Mouse (Mus musculus): ENCODE measurements around the gene Clec3b. TPM values are rescaled to one million over a fixed set of nuclear protein-coding genes. Genes with fewer than 3 reads are reported as not detected.

Gene Clec3b
- polyA plus RNA-seq, 1 experiment from 2014 or later: not detected

- H3K9me3 ChIP-seq: no peaks in the 10 kb centered on the region
- peaks cover 99% of the 10 kb centered on the region for H3K36me3 ChIP-seq (replicated peaks)
- no peak for DNase-seq (ENCODE audit: low spot score)
- H3K27me3 ChIP-seq (replicated peaks; ENCODE audit: low read depth, poor library complexity, severe bottlenecking): no peaks in the 10 kb centered on the region
- no peak overlapping the region for H3K4me3 ChIP-seq
- H3K27ac ChIP-seq (replicated peaks): no peak overlapping the region
- no peaks in the 10 kb centered on the region for H3K4me1 ChIP-seq
- WGBS: 94% methylated on average over 6 of the region's 6 CpGs
Observed at GRCm38 (mm10) chr9:123127663-123128062, 23.1 kb upstream of the Clec3b start.

- 93% methylated on average over 3 of the region's 3 CpGs for WGBS
- Histone ChIP-seq H3K9me3 (no peaks in the 10 kb centered on the region), H3K4me1 (no peaks in the 10 kb centered on the region), H3K36me3 (replicated peaks) (peaks cover 100% of the 10 kb centered on the region), H3K27me3 (replicated peaks; ENCODE audit: low read depth, poor library complexity, severe bottlenecking) (no peaks in the 10 kb centered on the region), H3K27ac (replicated peaks) (no peak overlapping the region), H3K4me3 (no peak overlapping the region)
- DNase-seq (ENCODE audit: low spot score): no peak
Observed at GRCm38 (mm10) chr9:123132994-123133393, 17.8 kb upstream of the Clec3b start.

DNA sequence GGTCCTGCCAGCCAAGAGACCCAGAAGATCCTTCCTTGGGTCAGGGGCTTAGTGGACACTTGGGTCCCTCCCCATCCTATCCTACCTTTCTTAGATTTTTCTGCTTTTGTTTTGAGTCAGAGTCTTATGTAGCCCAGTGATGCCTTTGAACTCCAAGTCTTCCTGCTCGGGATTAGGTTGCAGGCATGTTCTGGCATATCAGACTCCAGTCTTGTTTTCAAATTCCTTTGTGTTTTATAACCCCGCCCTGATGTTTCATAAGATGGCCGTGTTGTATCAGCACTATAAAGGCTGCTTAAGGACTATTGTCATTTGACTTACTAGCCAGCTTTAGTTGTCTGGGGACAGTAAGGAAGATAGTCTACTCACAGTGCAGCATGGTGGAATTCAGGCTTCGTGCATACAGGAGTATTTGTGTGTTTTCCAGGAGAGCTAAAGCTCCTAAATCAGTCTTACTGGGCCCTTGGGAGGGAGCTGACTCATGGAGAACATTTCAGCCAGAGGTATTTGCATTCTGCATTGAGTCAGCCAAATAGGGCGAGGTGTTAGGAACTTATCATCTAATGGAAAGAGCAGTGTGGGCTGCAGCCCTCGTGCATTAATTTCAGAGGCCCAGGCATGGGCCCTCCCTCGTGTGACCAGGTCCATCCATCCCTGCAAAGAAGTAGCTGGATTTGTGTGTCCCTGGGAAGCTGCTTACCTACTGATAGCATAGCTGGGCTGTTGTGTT lies 13.6 kb upstream of the Clec3b start:
- peaks cover 100% of the 10 kb centered on the region for H3K36me3 ChIP-seq (replicated peaks)
- peaks cover 6% of the 10 kb centered on the region; the same call in 1 of the 2 replicates for H3K9me3 ChIP-seq
- no peaks in the 10 kb centered on the region for H3K27me3 ChIP-seq (replicated peaks; ENCODE audit: low read depth, poor library complexity, severe bottlenecking)
- 0 out of 2 replicates have a peak, but pooled peaks cover 3% of the 10 kb centered on the region for H3K4me1 ChIP-seq
- H3K27ac ChIP-seq (replicated peaks): no peak overlapping the region
- WGBS: 89% methylated on average over 7 of the region's 7 CpGs
- DNase-seq (ENCODE audit: low spot score): no peak
- no peak overlapping the region for H3K4me3 ChIP-seq

DNA sequence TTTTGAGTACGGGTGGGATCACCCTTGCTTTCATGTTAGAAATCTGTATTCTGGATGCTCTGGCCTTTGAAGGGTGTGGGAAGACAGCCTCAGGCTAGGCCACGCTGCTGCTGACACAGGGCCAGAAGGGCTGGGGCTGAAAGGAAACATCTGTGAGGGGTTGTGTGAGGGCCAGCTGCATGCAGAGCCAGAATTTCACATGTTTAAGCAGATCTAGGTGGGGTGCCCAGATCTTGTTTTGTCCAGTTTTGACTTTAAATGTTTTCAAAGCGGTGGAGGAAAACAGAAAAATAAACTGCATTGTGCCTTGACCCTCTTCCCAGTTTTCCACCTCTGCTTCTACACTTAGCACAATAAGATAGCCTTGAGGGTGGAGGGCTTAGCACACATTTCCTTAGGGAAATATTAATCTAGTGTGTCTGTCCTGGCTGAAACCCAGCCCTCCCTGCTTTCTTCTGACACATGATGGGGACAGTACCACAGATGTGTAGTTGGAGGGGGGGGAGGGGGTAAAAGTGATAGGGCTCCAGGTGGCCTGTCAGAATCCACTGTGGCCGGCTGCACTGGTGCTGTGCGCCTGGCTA lies 11.8 kb upstream of the Clec3b start:
- peak; percentile 21 for DNase-seq (ENCODE audit: low spot score)
- Histone ChIP-seq H3K27me3 (replicated peaks; ENCODE audit: low read depth, poor library complexity, severe bottlenecking) (no peaks in the 10 kb centered on the region), H3K4me3 (no peak overlapping the region), H3K27ac (replicated peaks) (no peak overlapping the region), H3K36me3 (replicated peaks) (peaks cover 100% of the 10 kb centered on the region), H3K9me3 (peaks cover 14% of the 10 kb centered on the region; the same call in 1 of the 2 replicates), H3K4me1 (0 out of 2 replicates have a peak, but pooled peaks cover 3% of the 10 kb centered on the region)
- 77% methylated on average over 5 of the region's 5 CpGs for WGBS

- WGBS: 89% methylated on average over 4 of the region's 4 CpGs
- Histone ChIP-seq H3K36me3 (replicated peaks) (peaks cover 96% of the 10 kb centered on the region), H3K27ac (replicated peaks) (no peak overlapping the region), H3K4me1 (0 out of 2 replicates have a peak, but pooled peaks cover 3% of the 10 kb centered on the region), H3K4me3 (no peak overlapping the region), H3K9me3 (peaks cover 21% of the 10 kb centered on the region; the same call in 1 of the 2 replicates), H3K27me3 (replicated peaks; ENCODE audit: low read depth, poor library complexity, severe bottlenecking) (no peaks in the 10 kb centered on the region)
- no peak for DNase-seq (ENCODE audit: low spot score)
Observed at GRCm38 (mm10) chr9:123139887-123140614, 10.7 kb upstream of the Clec3b start.

DNA sequence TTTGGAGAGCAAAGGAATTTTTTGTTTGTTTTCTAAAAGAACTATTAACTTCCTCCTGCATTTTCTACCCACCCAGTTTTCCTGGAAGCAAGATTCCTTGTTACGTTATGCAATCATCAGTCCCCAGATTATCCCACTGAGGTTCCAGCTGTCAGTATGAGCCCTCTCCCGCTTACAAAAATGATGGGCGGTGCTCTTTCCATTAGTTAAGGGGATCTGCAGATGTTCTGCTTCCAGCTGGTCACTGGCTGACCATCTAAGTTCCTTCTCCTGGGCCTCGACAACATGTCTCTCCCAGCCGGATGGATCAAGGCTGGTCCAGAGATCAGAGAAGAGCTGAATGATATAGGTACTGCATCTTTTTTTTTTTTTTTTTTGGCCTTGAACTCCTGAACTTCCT lies 2.3 kb upstream of the Clec3b start:
- no peak overlapping the region for H3K27ac ChIP-seq (replicated peaks)
- DNase-seq (ENCODE audit: low spot score): no peak
- H3K27me3 ChIP-seq (replicated peaks; ENCODE audit: low read depth, poor library complexity, severe bottlenecking): no peaks in the 10 kb centered on the region
- H3K9me3 ChIP-seq: peaks cover 20% of the 10 kb centered on the region; the same call in 1 of the 2 replicates
- H3K36me3 ChIP-seq (replicated peaks): peaks cover 21% of the 10 kb centered on the region
- 88% methylated on average over 5 of the region's 5 CpGs for WGBS
- no peaks in the 10 kb centered on the region for H3K4me1 ChIP-seq
- no peak overlapping the region for H3K4me3 ChIP-seq

DNA sequence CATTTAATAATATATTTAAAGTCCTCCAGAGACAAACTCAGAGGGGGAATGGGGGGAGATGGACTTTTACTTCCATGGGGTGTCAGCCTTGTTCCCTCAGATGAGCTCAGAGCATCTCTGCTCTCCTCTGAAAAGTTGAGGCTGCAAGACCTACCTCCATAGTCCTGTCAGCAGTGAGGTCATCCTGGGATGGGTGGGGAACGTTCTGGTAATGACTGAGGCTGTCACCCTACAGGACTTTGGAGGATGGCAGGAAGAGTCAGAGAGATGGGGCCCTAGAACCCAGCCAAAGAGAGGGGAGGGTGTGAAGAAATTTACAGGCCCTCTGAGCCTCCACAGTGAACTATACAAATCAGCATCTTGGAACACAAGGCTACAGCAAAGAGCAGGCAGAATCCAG lies 815 bp downstream of the Clec3b start:
- Histone ChIP-seq H3K4me1 (peaks cover under 1% of the 10 kb centered on the region; the same call in 1 of the 2 replicates), H3K9me3 (no peaks in the 10 kb centered on the region), H3K27me3 (replicated peaks; ENCODE audit: low read depth, poor library complexity, severe bottlenecking) (peaks cover 5% of the 10 kb centered on the region), H3K4me3 (no peak overlapping the region), H3K36me3 (replicated peaks) (no peaks in the 10 kb centered on the region), H3K27ac (replicated peaks) (no peak overlapping the region)
- WGBS: 52% methylated on average over 1 of the region's 1 CpGs
- no peak for DNase-seq (ENCODE audit: low spot score)

DNA sequence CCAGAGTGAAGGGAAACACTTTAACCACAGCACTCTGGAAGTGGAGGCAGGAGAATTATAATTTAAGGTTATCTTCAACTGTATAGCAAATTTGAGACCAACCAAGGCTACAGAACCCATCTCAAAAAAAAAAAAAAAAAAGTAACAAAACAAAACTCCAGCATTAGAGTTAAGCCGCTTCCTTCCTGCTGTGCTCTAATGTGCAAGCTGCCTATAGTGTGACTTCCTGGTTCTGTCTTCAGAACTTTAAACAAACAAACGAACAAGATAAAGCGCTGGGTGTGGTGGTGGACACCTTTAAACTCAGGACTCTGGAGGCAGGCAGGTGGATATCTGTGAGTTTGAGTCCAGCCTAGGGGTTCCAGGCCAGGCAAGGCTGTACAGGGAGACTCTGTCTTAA lies 1.3 kb downstream of the Clec3b start:
- Histone ChIP-seq H3K27ac (replicated peaks) (no peak overlapping the region), H3K36me3 (replicated peaks) (no peaks in the 10 kb centered on the region), H3K9me3 (no peaks in the 10 kb centered on the region), H3K27me3 (replicated peaks; ENCODE audit: low read depth, poor library complexity, severe bottlenecking) (peaks cover 10% of the 10 kb centered on the region), H3K4me3 (no peak overlapping the region), H3K4me1 (peaks cover 5% of the 10 kb centered on the region; the same call in 1 of the 2 replicates)
- 73% methylated on average over 3 of the region's 3 CpGs for WGBS
- no peak for DNase-seq (ENCODE audit: low spot score)

DNA sequence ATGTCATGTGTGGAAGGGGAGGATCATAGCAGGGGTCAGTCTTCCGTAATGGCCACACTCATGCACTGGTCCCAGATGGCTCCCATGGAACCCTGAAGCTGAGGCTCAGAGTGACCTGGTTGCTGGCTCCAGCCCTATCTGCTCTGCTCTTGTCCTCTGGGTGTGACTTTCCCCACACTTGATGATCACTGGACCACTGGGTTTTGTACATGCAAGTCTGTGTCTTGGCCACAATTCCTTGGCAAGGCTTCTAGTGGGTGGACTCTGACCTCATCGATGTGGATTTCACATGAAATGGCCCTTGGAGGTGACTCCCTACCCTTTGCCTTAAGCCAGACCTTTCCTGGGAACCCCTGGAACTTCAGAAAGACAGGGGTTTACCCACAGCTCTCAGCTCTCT lies 2.4 kb downstream of the Clec3b start:
- Histone ChIP-seq H3K4me1 (peaks cover 6% of the 10 kb centered on the region; the same call in 1 of the 2 replicates), H3K27me3 (replicated peaks; ENCODE audit: low read depth, poor library complexity, severe bottlenecking) (peaks cover 12% of the 10 kb centered on the region), H3K9me3 (no peaks in the 10 kb centered on the region), H3K36me3 (replicated peaks) (no peaks in the 10 kb centered on the region), H3K27ac (replicated peaks) (no peak overlapping the region), H3K4me3 (no peak overlapping the region)
- WGBS: 92% methylated on average over 2 of the region's 2 CpGs
- DNase-seq (ENCODE audit: low spot score): no peak

DNA sequence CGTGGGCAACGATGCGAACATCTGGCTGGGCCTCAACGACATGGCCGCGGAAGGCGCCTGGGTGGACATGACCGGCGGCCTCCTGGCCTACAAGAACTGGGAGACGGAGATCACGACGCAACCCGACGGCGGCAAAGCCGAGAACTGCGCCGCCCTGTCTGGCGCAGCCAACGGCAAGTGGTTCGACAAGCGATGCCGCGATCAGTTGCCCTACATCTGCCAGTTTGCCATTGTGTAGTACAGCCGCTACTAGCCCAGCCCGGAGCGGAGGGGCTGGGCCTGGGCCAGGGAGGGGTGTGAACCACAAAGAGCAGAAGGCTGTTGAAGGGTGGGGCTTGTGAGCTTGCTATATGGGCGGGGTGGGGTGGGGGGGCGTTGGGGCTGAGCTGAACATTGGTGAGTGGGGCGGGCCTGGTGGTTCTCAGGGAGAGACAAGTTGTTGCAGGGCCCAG lies 6.2 kb downstream of the Clec3b start:
- peaks cover 12% of the 10 kb centered on the region for H3K27me3 ChIP-seq (replicated peaks; ENCODE audit: low read depth, poor library complexity, severe bottlenecking)
- H3K27ac ChIP-seq (replicated peaks): 0 out of 2 replicates have a peak overlapping the region, but pooled peaks have one; percentile 30
- WGBS: 28% methylated on average over 30 of the region's 30 CpGs
- no peaks in the 10 kb centered on the region for H3K36me3 ChIP-seq (replicated peaks)
- no peaks in the 10 kb centered on the region for H3K9me3 ChIP-seq
- peaks cover 12% of the 10 kb centered on the region for H3K4me1 ChIP-seq
- H3K4me3 ChIP-seq: peak overlapping the region; percentile 38
- DNase-seq (ENCODE audit: low spot score): peak; percentile 27

GRCm38 (mm10) chr9:123157699-123158098 lies 7.0 kb downstream of the Clec3b start:
- DNase-seq (ENCODE audit: low spot score): no peak

DNA sequence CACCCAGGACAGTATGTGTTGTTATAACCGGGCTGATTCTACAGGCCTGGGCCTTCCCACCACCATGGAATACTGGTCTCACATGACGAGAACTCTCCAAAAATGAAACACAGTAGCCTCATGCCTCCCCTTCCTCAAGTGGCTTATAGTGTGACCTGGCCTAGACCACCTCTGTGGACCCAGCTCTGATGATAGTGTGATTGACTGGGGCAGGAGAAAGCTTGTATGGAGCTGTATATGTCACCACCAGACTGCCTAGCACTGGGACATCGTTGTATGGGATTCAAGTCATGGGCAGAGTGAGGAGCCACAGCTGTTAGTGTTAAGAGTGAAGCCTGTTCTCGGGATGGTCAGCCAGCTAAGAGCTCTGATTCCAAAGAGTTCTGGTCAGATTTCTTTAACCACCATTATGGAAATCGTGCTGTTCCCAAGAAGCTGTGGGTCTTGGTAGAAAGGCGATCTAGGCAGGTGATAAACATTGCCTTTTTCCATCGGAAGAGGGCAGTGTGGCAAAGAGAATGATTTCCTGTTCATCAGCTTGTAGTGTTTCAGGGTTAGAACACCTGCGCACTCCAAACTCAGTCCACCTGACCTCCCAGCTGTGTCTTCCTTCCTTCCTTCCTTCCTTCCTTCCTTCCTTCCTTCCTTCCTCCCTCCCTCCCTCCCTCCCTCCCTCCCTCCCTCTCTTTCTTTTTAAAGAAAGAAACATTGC lies 7.5 kb downstream of the Clec3b start:
- Histone ChIP-seq H3K27ac (replicated peaks) (no peak overlapping the region), H3K36me3 (replicated peaks) (no peaks in the 10 kb centered on the region), H3K27me3 (replicated peaks; ENCODE audit: low read depth, poor library complexity, severe bottlenecking) (peaks cover 12% of the 10 kb centered on the region), H3K9me3 (no peaks in the 10 kb centered on the region), H3K4me3 (no peak overlapping the region), H3K4me1 (peaks cover 12% of the 10 kb centered on the region)
- 59% methylated on average over 8 of the region's 8 CpGs for WGBS
- peak; percentile 21 for DNase-seq (ENCODE audit: low spot score)

More at GRCm38 (mm10) chr9:123157699-123158098, 7.0 kb downstream of the Clec3b start:
- H3K36me3 ChIP-seq (replicated peaks): no peaks in the 10 kb centered on the region
- no peaks in the 10 kb centered on the region for H3K9me3 ChIP-seq
- no peak overlapping the region for H3K27ac ChIP-seq (replicated peaks)
- H3K4me3 ChIP-seq: no peak overlapping the region
- H3K27me3 ChIP-seq (replicated peaks; ENCODE audit: low read depth, poor library complexity, severe bottlenecking): peaks cover 12% of the 10 kb centered on the region
- H3K4me1 ChIP-seq: peaks cover 12% of the 10 kb centered on the region

Data from embryonic facial prominence, embryonic 10.5 days (tissue).